Mouse (Mus musculus): Measurements from ENCODE around the gene Pde2a. TPM values are rescaled to one million over a fixed set of nuclear protein-coding genes. Genes with fewer than 3 reads are reported as not detected.
A peak's percentile ranks its signal among the peaks of the same experiment; 100 is the strongest.

Gene Pde2a
- polyA plus RNA-seq, 2 experiments, result 10.5 to 12.7 TPM

GRCm38 (mm10) chr7:101422069-101422468 is 578 bp downstream of the Pde2a start:
- no peak overlapping the region for H3K4me3 ChIP-seq (replicated peaks; ENCODE audit: low read length)
- H3K36me3 ChIP-seq (ENCODE audit: control insufficient read depth, insufficient read depth, low read length), result no peaks in the 10 kb centered on the region
- WGBS, result 54% methylated on average over 3 of the region's 3 CpGs
- TF ChIP-seq POLR2A (IDR thresholded peaks at IDR 0.05; ENCODE audit: borderline replicate concordance, extremely low read depth, insufficient read depth, insufficient read length), result no peak
- DNase-seq (ENCODE audit: low spot score) (peak; percentile 83), ATAC-seq (ENCODE audit: low FRiP score, low read depth) (0 out of 2 replicates have a peak, but pooled peaks have one; percentile 38)
- H3K4me1 ChIP-seq (ENCODE audit: control insufficient read depth, insufficient read depth, low read length), result no peaks in the 10 kb centered on the region
- no peaks in the 10 kb centered on the region for H3K27me3 ChIP-seq (ENCODE audit: control insufficient read depth, insufficient read depth, low read length)
- no peak overlapping the region for H3K9ac ChIP-seq (ENCODE audit: low read depth, low read length, severe bottlenecking)
- H3K27ac ChIP-seq (replicated peaks; ENCODE audit: low read depth, low read length), result no peak overlapping the region
- H3K9me3 ChIP-seq (ENCODE audit: control insufficient read depth, low read length), result no peaks in the 10 kb centered on the region
- no peak overlapping the region for H3K4me2 ChIP-seq (replicated peaks; ENCODE audit: low read depth, low read length, severe bottlenecking)

DNA sequence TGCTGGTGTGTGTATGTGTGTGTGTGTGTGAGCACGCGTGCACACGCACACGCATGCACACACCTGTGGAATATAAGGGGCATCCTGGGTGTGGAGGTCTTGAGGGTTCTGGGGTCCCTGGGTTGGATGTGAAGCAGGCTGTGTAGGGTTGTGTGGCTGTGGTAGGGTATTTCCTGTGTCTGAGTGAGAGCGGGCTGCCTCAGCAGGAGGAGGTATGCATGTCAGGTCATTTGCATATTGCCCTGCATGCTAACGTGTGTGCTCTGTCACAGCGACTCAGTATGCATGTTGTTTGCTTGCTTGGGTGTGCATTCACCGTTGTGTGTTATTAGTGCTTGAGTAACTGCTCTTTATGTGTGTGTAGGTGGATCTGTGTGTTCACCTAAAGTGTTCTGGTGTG is 1.2 kb downstream of the Pde2a start:
- Histone ChIP-seq H3K4me2 (replicated peaks; ENCODE audit: low read depth, low read length, severe bottlenecking) (no peak overlapping the region), H3K9me3 (ENCODE audit: control insufficient read depth, low read length) (no peaks in the 10 kb centered on the region), H3K27ac (replicated peaks; ENCODE audit: low read depth, low read length) (no peak overlapping the region), H3K27me3 (ENCODE audit: control insufficient read depth, insufficient read depth, low read length) (no peaks in the 10 kb centered on the region), H3K4me1 (ENCODE audit: control insufficient read depth, insufficient read depth, low read length) (no peaks in the 10 kb centered on the region), H3K36me3 (ENCODE audit: control insufficient read depth, insufficient read depth, low read length) (no peaks in the 10 kb centered on the region), H3K9ac (ENCODE audit: low read depth, low read length, severe bottlenecking) (no peak overlapping the region), H3K4me3 (replicated peaks; ENCODE audit: low read length) (no peak overlapping the region)
- ATAC-seq (ENCODE audit: low FRiP score, low read depth) (no peak), DNase-seq (ENCODE audit: low spot score) (no peak)
- WGBS, result 83% methylated on average over 8 of the region's 8 CpGs
- no peak for TF ChIP-seq POLR2A (IDR thresholded peaks at IDR 0.05; ENCODE audit: borderline replicate concordance, extremely low read depth, insufficient read depth, insufficient read length)

GRCm38 (mm10) chr7:101423970-101424369 is 2.5 kb downstream of the Pde2a start:
- 68% methylated on average over 6 of the region's 6 CpGs for WGBS
- H3K4me1 ChIP-seq (ENCODE audit: control insufficient read depth, insufficient read depth, low read length), result no peaks in the 10 kb centered on the region

GRCm38 (mm10) chr7:101426692-101427091 is 5.2 kb downstream of the Pde2a start:
- Histone ChIP-seq H3K27ac (replicated peaks; ENCODE audit: low read depth, low read length) (no peak overlapping the region), H3K36me3 (ENCODE audit: control insufficient read depth, insufficient read depth, low read length) (no peaks in the 10 kb centered on the region), H3K9me3 (ENCODE audit: control insufficient read depth, low read length) (no peaks in the 10 kb centered on the region), H3K4me1 (ENCODE audit: control insufficient read depth, insufficient read depth, low read length) (no peaks in the 10 kb centered on the region), H3K27me3 (ENCODE audit: control insufficient read depth, insufficient read depth, low read length) (no peaks in the 10 kb centered on the region), H3K4me3 (replicated peaks; ENCODE audit: low read length) (no peak overlapping the region), H3K4me2 (replicated peaks; ENCODE audit: low read depth, low read length, severe bottlenecking) (no peak overlapping the region), H3K9ac (ENCODE audit: low read depth, low read length, severe bottlenecking) (no peak overlapping the region)
- no peak for ATAC-seq (ENCODE audit: low FRiP score, low read depth)
- 67% methylated on average over 8 of the region's 8 CpGs for WGBS
- DNase-seq (ENCODE audit: low spot score), result no peak
- TF ChIP-seq POLR2A (IDR thresholded peaks at IDR 0.05; ENCODE audit: borderline replicate concordance, extremely low read depth, insufficient read depth, insufficient read length), result no peak

More at GRCm38 (mm10) chr7:101423970-101424369, 2.5 kb downstream of the Pde2a start:
- no peak for TF ChIP-seq POLR2A (IDR thresholded peaks at IDR 0.05; ENCODE audit: borderline replicate concordance, extremely low read depth, insufficient read depth, insufficient read length)
- H3K9me3 ChIP-seq (ENCODE audit: control insufficient read depth, low read length), result no peaks in the 10 kb centered on the region
- no peak overlapping the region for H3K4me3 ChIP-seq (replicated peaks; ENCODE audit: low read length)
- no peak for DNase-seq (ENCODE audit: low spot score)
- ATAC-seq (ENCODE audit: low FRiP score, low read depth), result no peak
- H3K4me2 ChIP-seq (replicated peaks; ENCODE audit: low read depth, low read length, severe bottlenecking), result no peak overlapping the region
- H3K27me3 ChIP-seq (ENCODE audit: control insufficient read depth, insufficient read depth, low read length), result no peaks in the 10 kb centered on the region
- H3K27ac ChIP-seq (replicated peaks; ENCODE audit: low read depth, low read length), result no peak overlapping the region
- no peaks in the 10 kb centered on the region for H3K36me3 ChIP-seq (ENCODE audit: control insufficient read depth, insufficient read depth, low read length)
- no peak overlapping the region for H3K9ac ChIP-seq (ENCODE audit: low read depth, low read length, severe bottlenecking)

DNA sequence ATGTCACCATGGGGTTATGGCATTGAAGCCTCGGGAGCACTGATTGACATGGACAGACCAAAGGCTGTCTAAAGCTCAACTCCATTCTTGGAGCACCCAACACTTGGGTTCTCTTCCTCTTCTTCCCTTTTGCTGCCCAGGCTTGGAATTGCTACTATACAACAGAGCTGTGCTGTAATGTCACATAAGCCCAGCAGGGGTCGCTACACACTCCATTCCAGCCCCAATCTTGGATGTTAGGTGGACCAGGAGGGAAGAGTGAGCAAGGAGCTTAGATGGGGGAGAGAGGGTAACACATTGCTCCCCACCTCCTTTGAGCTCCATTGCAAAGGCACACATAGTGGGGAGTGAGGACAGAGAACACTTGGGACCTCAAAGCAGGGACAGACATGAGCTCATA is 6.2 kb downstream of the Pde2a start:
- H3K27ac ChIP-seq (replicated peaks; ENCODE audit: low read depth, low read length), result no peak overlapping the region
- H3K9me3 ChIP-seq (ENCODE audit: control insufficient read depth, low read length), result no peaks in the 10 kb centered on the region
- ATAC-seq (ENCODE audit: low FRiP score, low read depth) (no peak), DNase-seq (ENCODE audit: low spot score) (no peak)
- H3K4me1 ChIP-seq (ENCODE audit: control insufficient read depth, insufficient read depth, low read length), result no peaks in the 10 kb centered on the region
- no peaks in the 10 kb centered on the region for H3K27me3 ChIP-seq (ENCODE audit: control insufficient read depth, insufficient read depth, low read length)
- no peak for TF ChIP-seq POLR2A (IDR thresholded peaks at IDR 0.05; ENCODE audit: borderline replicate concordance, extremely low read depth, insufficient read depth, insufficient read length)
- 4% methylated on average over 2 of the region's 2 CpGs for WGBS
- no peak overlapping the region for H3K4me2 ChIP-seq (replicated peaks; ENCODE audit: low read depth, low read length, severe bottlenecking)
- no peak overlapping the region for H3K9ac ChIP-seq (ENCODE audit: low read depth, low read length, severe bottlenecking)
- no peak overlapping the region for H3K4me3 ChIP-seq (replicated peaks; ENCODE audit: low read length)
- no peaks in the 10 kb centered on the region for H3K36me3 ChIP-seq (ENCODE audit: control insufficient read depth, insufficient read depth, low read length)

DNA sequence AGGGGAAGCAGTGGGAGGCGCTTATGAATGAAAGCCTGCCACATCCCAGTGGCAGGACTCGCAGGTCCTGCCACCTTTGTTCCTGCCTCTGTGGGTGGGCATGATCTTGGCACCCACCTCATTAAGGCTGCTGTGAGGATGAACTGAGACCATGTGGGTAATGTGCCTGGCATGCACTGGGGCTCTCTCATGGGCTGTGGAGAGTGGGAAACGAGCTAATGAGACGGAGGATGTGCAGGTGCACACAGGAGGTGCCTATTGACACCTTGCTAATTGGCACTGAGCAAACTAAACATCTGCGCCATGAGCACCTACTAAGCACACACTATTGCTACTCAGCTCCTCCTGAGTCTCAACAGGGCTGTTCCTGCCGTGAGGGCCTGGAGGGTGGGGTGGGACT is 13.5 kb downstream of the Pde2a start:
- Histone ChIP-seq H3K4me1 (ENCODE audit: control insufficient read depth, insufficient read depth, low read length) (no peaks in the 10 kb centered on the region), H3K27ac (replicated peaks; ENCODE audit: low read depth, low read length) (no peak overlapping the region), H3K4me3 (replicated peaks; ENCODE audit: low read length) (no peak overlapping the region), H3K4me2 (replicated peaks; ENCODE audit: low read depth, low read length, severe bottlenecking) (no peak overlapping the region), H3K27me3 (ENCODE audit: control insufficient read depth, insufficient read depth, low read length) (no peaks in the 10 kb centered on the region), H3K36me3 (ENCODE audit: control insufficient read depth, insufficient read depth, low read length) (no peaks in the 10 kb centered on the region), H3K9me3 (ENCODE audit: control insufficient read depth, low read length) (no peaks in the 10 kb centered on the region), H3K9ac (ENCODE audit: low read depth, low read length, severe bottlenecking) (no peak overlapping the region)
- ATAC-seq (ENCODE audit: low FRiP score, low read depth), result no peak
- TF ChIP-seq POLR2A (IDR thresholded peaks at IDR 0.05; ENCODE audit: borderline replicate concordance, extremely low read depth, insufficient read depth, insufficient read length), result no peak
- WGBS, result 51% methylated on average over 6 of the region's 6 CpGs
- DNase-seq (ENCODE audit: low spot score), result no peak
